Mouse (Mus musculus) MEL-GATA-1-ER (cell line): ENCODE measurements at regions not wholly inside any gene's neighbourhood (a gene's known extent, or its start where the extent isn't known, plus 50 kb on each side); places are given as distances from the start of the nearest gene placed in this dataset.

Experiments used
- DNase-seq: peaks from one replicate; pipeline ENCODE4 v3.0.0-alpha.2; 2012; ENCODE audit warnings: low read depth; ENCODE audit errors: extremely low read depth

DNA sequence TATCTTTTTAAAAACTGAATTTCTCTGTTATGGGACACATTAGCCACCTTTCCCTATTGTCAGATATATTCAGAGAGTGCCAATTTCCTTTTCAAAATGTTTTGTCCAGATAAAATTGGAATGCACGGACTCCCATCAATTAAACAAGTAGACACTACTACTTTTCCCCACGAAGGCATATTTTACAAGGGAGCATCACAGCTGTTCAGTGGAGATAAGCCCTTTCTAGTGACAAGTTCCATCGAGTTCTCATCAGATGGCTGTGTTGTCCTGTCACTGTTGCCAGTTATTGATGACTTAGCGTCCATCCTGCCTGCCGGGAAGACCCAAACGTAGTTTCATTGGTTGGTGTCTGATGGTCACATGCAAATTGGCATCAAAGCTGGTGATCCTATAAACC is 461.2 kb upstream of the Got2 start:
- DNase-seq, result no peak

DNA sequence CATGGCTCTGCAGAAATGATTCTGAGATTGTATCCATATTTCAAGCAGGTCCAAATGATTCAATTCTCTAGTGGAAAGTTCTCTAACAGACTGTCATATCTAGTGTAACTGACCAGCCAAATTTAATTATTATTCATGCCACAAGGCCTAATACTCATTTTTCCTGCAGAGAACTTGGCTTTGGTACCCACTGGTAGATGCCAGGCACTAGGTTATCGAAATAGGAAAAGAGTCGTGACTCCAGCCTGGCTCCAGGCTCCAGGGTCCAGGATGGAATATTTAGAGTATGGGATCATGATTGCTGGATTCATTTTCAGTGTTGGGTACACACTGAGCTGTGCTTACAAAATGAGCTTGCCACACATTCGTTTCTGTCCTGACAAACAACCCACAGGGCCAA is 452.4 kb upstream of the Got2 start:
- no peak for DNase-seq

DNA sequence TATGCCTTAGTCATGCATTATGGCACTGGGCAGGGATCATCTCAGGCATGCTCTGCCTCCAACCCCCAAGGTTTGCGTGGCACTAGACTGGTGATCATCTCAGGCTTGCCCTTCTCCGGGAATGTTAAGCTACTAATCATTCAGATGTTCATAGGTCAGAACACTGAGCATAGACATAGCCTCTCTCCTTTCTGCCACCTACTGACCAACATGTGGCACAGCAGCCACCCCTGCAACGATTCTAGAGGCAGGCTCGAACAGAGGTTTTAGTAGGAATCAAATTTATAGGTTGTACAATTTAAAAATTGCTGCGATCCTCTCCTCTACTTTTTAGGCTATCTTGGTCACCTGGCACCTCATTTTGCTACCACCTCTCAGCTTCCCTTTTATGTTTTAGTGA is 430.0 kb upstream of the Got2 start:
- no peak for DNase-seq

DNA sequence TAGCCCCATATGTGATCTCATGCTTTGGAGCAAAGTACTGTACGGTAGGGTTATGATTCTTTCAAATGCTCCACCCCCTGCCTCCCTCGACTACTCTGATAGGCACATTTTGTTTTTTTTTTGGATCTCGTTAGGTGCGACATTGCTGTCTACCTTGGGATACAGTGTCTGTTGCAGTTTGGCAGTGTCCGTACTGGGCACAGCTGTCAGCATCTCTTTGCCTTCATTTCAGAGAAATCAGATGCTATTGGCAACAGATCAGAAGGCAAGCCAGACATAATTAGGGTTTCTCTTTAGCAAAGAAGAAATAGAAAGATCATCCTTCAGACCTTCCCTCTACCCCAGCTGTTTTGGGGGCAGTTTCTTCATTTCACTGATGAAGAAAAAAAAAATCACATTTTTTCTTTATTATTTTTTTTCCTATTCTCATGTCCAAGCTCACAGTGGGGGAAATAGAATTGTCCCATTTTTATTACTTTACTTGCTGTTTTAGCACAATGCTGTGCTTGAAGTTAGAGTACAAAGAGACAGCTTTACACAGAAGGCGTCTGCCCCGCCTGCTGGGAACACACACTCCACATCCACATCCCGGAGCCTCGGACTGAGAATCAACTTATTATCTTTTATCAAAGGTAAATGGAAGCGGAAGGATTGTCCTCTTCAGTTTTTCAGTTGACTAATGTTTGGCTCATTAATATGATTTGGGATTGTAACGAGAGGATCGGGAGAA is 420.8 kb upstream of the Got2 start:
- no peak for DNase-seq

DNA sequence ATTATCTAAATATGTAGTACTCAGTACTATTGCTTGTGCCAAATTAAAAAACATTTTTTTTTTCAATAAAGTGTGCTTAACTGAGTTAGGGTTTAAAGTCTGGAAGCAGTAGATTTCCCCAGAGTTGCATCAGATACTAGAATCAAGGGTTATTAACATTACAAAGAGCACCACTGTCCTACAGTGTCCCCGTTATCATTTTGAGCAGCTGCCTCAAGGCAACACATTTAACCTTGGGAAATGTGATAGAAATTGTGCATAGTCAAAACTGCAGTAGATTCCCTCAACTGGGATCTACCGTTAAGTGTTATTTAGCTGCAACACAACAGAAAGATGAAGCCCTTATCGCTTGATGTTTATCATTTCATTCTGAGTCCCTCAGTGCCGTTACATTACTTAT is 408.3 kb upstream of the Got2 start:
- no peak for DNase-seq

DNA sequence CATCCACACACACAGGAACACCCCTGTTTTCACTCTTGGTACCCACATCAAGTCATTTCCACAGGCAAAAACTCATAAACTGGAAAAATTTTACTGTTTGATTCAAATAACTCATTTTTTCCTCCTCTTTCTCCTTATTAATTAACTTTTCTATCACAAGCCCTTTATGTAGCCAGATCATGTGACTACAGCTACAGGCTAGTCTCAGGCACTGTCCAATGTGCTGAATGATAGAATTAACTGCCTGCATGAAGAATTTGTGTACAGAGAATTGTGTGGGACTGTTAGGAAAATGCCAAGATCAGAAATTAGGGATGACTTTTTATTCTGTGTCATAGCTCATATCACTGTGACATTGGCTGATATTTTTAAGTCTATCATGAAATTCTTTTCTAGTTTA is 402.4 kb upstream of the Got2 start:
- no peak for DNase-seq

DNA sequence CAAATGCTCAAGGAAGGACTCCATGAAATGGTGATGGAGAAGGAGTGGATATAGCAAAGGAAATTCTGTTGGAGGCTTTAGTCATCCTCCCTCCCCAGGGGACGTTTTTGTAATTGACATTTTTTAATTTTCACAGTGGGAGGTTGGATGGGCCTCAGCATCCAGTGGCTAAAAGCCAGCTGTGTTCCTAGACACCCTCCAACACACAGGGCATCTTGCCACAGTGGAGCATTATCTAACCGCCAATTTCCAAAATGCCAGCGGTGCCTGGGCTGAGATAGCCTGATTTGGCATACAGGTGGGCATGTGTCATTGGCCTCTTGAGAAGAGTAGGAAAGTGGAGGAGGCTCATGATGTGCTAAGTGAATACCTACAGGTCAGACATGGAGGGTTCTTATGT is 401.2 kb upstream of the Got2 start:
- DNase-seq, result no peak

DNA sequence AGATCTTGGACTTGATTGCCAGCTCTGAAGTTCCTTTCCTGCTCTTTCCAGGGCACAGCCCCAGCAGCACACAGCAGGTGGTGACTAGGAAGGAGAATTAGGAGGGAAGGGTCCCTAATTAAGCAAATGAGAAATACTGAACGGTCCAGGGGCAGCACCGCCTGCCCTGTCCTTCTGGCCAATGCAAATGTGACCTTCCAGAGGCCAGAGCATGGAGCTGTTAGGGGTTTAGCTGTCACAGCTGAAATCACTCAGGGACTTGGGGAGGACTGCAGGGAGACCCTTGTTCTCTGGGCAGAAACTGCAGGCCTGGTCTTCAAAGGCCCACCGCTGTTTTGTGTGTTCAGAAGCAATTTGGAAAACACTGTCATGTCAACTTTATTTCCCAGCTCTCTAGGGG is 400.2 kb upstream of the Got2 start:
- DNase-seq, result no peak

DNA sequence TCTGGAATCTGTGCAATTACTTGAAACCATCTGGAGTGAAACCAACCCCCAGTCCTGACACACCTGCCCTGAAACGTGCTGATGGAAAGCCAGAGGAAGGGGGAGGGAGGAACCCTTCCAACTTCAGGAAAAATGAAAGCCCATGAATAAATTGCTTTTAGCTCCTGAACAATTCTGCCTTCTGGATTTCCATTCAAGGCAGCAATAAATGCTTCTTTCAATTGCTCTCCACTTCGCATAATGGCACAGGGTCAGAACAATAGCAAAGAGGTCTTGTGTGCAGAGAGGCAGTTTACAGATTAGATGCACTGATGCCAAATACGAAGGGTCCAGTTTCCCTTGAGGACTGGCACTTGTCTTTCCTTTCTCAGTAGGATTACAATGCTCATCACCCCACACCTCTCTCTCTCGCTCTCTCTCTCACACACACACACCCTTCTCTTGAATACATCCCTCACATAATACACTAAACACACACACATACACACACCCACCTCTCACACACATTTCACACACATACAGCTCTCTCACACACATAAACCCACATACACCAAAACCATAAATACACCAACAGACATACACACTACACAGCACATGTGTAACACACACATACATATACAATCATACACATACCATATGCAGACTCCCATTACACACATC is 389.3 kb upstream of the Got2 start:
- DNase-seq, result no peak

DNA sequence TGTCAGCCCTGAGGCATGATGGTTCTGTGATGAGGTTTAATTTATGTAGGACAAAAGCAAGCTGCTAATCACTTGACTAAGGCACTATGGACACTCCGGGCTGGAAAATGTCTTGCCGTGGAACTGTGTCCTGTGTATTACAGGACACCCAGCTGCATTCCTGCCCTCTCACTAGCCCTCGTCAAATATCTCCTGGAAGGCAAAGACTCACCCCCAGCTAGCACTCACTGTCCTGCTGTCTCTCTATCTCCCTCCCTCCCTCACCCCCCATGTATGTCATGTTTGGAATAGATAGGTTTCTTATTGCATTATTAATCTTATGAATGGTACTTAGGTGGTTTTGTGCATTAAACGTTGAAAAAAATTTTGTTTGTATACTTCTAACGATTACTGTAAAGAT is 388.7 kb upstream of the Got2 start:
- no peak for DNase-seq

DNA sequence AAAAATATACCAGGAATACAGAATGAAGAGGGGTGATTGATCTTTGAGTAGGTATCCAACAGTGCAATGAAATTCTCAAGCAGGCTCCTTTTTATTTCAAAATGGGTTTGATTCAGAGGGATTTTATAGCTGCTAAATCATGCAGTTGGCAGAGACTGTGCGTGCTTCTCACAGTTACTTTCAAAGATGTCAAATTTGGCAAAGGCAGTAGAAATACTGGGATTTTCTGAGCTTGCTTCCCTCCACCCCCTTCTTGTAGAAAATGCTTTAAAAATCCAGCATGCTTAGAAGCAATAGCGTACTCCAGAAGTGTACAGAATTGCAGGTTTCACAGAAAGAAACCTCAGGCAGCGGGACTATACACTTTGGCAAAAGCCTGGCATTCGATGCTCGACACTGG is 367.9 kb upstream of the Got2 start:
- DNase-seq, result no peak

DNA sequence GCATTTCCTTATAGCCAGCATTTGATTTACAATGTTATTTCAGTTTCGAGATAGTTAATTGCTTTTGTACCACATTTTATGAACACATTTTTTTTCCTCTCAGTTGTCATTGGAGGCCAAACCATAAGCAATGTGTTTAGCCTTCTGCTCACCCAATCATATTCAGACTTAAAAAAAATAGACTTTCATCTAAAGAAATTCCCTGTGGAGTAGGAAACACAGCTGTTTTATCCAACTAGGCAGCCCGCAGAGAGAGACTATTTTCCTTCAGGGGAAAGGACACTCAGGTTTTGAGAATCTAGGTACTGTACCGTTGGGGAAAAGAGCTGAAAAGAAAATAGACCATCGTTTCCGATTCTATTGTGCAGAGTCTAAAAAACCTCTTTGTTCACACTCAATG is 367.5 kb upstream of the Got2 start:
- no peak for DNase-seq

DNA sequence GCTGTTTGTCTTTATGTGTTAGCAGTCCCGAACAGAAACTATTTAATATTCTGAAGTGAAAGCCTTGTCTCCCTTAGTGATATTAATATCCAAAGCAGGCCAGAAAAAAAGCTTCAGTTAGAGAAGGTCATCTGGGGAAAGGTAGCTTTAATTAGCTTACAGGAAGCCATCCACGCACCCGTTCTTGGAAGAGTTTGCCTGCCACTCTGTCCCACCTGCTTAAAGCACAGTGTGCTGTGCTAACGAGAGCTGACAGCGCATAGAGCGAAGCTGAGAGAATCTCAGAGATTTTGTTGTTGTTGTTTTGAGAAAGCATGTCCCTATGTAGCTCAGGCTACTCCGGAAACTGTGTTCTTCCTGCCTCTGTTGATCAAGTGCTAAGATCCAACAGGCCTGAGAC is 357.7 kb upstream of the Got2 start:
- DNase-seq, result no peak

DNA sequence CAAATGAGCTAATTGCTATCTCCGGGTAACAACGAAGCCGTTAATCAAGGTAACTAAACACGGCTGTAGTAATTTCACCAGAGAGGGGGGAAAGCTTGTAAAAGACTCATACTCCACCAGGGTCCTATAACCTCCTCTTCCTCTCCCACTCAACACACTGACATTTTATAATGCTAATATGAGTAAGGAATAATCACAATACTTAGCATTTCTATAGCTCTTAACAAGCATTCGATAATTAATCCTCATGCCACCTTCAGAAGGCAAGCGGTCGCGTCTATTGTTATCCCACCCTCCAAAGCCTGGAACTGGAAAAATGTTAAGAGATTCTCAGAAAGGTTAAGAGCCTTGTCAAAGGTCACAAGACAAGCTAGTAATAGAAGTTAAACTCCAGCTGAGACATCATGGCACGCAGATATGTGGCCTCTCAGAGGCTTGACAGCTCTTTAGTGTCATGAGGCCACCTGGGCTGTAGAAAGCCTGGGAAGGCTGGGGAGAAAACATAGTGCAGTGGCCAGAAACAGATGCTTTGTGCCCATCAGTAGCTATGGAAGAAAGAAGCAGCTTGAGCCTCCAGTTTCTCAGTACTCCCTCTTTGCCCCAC is 356.3 kb upstream of the Got2 start:
- DNase-seq, result no peak

DNA sequence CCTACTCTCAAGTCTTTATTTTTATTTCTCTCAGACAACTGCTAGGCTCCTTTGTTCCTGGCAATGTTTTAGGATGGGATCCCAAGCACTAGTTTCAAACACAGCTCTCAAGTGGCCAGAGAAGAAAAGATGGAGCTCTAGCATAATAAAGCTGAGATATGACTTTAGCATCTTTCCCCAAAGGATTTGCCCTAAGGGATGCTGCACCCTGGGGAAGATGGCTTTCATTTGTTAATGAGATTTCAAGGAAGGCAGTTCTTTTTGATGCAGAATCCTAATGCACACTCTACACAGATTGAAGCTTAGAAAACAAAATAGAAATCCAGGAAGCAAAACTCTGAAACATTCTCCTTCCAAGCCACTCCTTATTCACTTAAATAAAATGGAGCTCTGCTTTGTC is 350.1 kb upstream of the Got2 start:
- no peak for DNase-seq

DNA sequence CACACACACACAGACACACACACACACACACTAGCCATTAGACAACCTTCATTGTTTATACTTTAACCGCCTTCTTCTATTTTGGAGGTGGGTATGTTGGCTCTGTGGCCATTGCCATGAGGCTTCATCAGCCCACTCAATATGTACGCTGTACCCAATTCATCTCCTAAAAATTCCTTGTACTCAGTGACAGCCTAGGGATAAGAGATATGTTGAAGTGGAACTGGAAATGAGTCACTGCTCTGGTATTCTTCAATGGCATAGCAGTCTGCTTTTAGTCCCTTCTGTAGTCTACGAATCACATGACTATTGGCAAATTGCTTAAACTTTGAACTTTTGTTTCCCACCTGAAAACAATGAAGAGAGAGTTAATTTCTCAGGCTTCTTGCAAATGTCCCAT is 349.6 kb upstream of the Got2 start:
- DNase-seq, result no peak

DNA sequence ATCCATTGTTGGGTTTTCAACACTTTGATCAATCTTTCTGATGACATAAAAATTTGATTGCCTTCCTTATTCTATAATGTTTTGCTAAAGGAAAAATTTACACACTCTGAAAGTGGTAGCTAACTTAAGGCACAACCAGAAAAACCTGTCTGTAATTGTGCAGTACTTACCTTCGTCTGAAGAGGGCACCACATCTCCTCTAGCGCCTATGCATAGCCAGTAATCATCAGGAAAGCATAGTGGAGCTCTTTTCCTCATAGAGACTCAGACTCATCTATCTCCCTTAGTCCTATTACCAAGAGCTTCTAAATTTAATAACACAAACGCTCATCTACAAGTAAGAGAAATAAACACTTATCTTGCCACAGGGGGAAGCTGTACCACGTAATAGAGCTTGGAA is 342.1 kb upstream of the Got2 start:
- peak; percentile 11 for DNase-seq
